Mouse (Mus musculus) urinary bladder, adult 2 months (tissue): ENCODE results near the gene Rpusd4. TPM values are rescaled to one million over a fixed set of nuclear protein-coding genes. Genes with fewer than 3 reads are reported as not detected.

Experiments
- polyA plus RNA-seq: library from polyadenylated mRNA; depleted of rRNA; stranded (reverse); fragments of >200 nt; gene quantifications from 2 replicates; pipeline ENCODE4 v1.2.3, GENCODE M21; 2012; rRNA removed

The Rpusd4 gene
- polyA plus RNA-seq, 1 experiment, result 13.7 TPM

Other genes with a start within 250 kb of the Rpusd4 start
- gene St3gal4, start 148.6 kb upstream of the Rpusd4 start, polyA plus RNA-seq, result 5.1 and 11.2 TPM in 2 replicates
- gene Dcps, start 91.8 kb upstream of the Rpusd4 start, polyA plus RNA-seq, result 26.3 and 33.1 TPM in 2 replicates
- gene Srpr, start 67.7 kb upstream of the Rpusd4 start, polyA plus RNA-seq, result 75.8 and 86.4 TPM in 2 replicates
- 13.1 and 15.6 TPM in 2 replicates for gene Tirap, start 67.6 kb upstream of the Rpusd4 start, polyA plus RNA-seq
- 38.4 and 46.4 TPM in 2 replicates for gene Foxred1, start 56.8 kb upstream of the Rpusd4 start, polyA plus RNA-seq
- 12.5 and 16.1 TPM in 2 replicates for gene Fam118b, start 60 bp upstream of the Rpusd4 start, polyA plus RNA-seq
- gene Cdon, start 153.3 kb downstream of the Rpusd4 start, polyA plus RNA-seq, result 14.9 and 18.8 TPM in 2 replicates